Mouse (Mus musculus): ENCODE measurements around the gene Cog8. TPM values are rescaled to one million over a fixed set of nuclear protein-coding genes. Genes with fewer than 3 reads are reported as not detected.
"Not testable (repeated sequence)": the region's sequence is repeated elsewhere in the genome, so short reads cannot be mapped to it uniquely, and the experiment has no call there.

Gene Cog8
- polyA plus RNA-seq, 1 experiment from 2014 or later = 38.8 TPM

GRCm38 (mm10) chr8:106997416-106997815, 59.1 kb downstream of the Cog8 start:
- Histone ChIP-seq H3K9me3 (ENCODE audit: control insufficient read depth, low read length) (no peaks in the 10 kb centered on the region), H3K36me3 (ENCODE audit: control insufficient read depth, insufficient read depth, low read length) (no peaks in the 10 kb centered on the region), H3K4me2 (no peak overlapping the region), H3K27me3 (ENCODE audit: control insufficient read depth, insufficient read depth, low read length) (no peaks in the 10 kb centered on the region), H3K4me1 (ENCODE audit: control insufficient read depth, insufficient read depth, low read length) (no peaks in the 10 kb centered on the region), H3K4me3 (ENCODE audit: low read depth, low read length) (no peak overlapping the region), H3K9ac (ENCODE audit: low read length) (no peak overlapping the region), H3K27ac (ENCODE audit: low read depth, low read length) (no peak overlapping the region)
- WGBS = 86% methylated on average over 4 of the region's 4 CpGs
- DNase-seq (ENCODE audit: low spot score, missing footprints) = no peak
- no peak for ATAC-seq (ENCODE audit: low FRiP score)

GRCm38 (mm10) chr8:106996339-106996738, 60.1 kb downstream of the Cog8 start:
- H3K36me3 ChIP-seq (ENCODE audit: control insufficient read depth, insufficient read depth, low read length); H3K4me3 ChIP-seq (ENCODE audit: low read depth, low read length); DNase-seq (ENCODE audit: low spot score, missing footprints); H3K9me3 ChIP-seq (ENCODE audit: control insufficient read depth, low read length); H3K4me2 ChIP-seq; H3K27ac ChIP-seq (ENCODE audit: low read depth, low read length); H3K27me3 ChIP-seq (ENCODE audit: control insufficient read depth, insufficient read depth, low read length); H3K9ac ChIP-seq (ENCODE audit: low read length); ATAC-seq (ENCODE audit: low FRiP score); H3K4me1 ChIP-seq (ENCODE audit: control insufficient read depth, insufficient read depth, low read length): not testable (repeated sequence)
- 87% methylated on average over 4 of the region's 4 CpGs for WGBS

Small RNA genes within 50 kb of the gene (microRNA-seq; reads per million reads assigned to microRNA genes)
- 1.9 reads per million, percentile 3 among the genes with 10 or more reads in this experiment for gene Mir7075

Other genes starting within 250 kb of the Cog8 start
- 0.10 and 0.14 TPM in 2 replicates for gene Has3, start 186.4 kb downstream of the Cog8 start, polyA plus RNA-seq (2014; fragmentation: Nextera tagmentation; extraction: Ambion mirVana)
- gene Utp4, start 163.1 kb downstream of the Cog8 start, polyA plus RNA-seq (2014; fragmentation: Nextera tagmentation; extraction: Ambion mirVana) = 72.7 and 73.6 TPM in 2 replicates
- gene Sntb2, start 120.9 kb downstream of the Cog8 start, polyA plus RNA-seq (2014; fragmentation: Nextera tagmentation; extraction: Ambion mirVana) = 5.9 and 6.2 TPM in 2 replicates
- 94.9 and 96.4 TPM in 2 replicates for gene Vps4a, start 25.5 kb downstream of the Cog8 start, polyA plus RNA-seq (2014; fragmentation: Nextera tagmentation; extraction: Ambion mirVana)
- 39.8 and 42.1 TPM in 2 replicates for gene Pdf, start 8.1 kb downstream of the Cog8 start, polyA plus RNA-seq (2014; fragmentation: Nextera tagmentation; extraction: Ambion mirVana)
- 100 and 102 TPM in 2 replicates for gene Nip7, start 188 bp upstream of the Cog8 start, polyA plus RNA-seq (2014; fragmentation: Nextera tagmentation; extraction: Ambion mirVana)
- not detected in 2 replicates for gene Tmed6, start 9.0 kb upstream of the Cog8 start, polyA plus RNA-seq (2014; fragmentation: Nextera tagmentation; extraction: Ambion mirVana)
- gene Terf2, start 39.9 kb upstream of the Cog8 start, polyA plus RNA-seq (2014; fragmentation: Nextera tagmentation; extraction: Ambion mirVana) = 16.4 and 16.6 TPM in 2 replicates
- gene Cyb5b, start 94.0 kb upstream of the Cog8 start, polyA plus RNA-seq (2014; fragmentation: Nextera tagmentation; extraction: Ambion mirVana) = 177 and 192 TPM in 2 replicates
- gene Nfat5, start 236.8 kb upstream of the Cog8 start, polyA plus RNA-seq (2014; fragmentation: Nextera tagmentation; extraction: Ambion mirVana) = 6.5 and 7.6 TPM in 2 replicates